Comparison of ENCODE assay signal across 8 mouse cellular contexts in the genomic region with DNA sequence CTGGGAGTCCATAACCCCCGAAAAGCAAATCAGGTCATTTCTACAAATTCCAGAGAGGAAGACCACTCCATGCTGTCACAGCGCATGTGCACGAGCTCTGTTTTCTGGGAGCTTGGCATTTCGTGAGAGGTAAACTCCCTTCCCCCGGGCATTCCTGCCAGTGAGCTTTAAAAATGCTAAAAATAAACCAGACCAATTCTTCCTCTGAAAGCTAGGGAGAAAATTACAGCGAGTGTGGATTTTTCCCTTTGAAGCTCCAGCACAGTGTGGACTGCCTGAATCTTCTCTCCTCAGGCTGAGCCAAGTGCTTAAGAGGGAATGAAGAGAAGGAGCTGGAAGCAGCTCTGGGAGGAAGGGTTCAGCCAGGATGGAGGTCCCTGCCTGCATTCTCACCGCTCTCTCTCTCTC.
DNase-seq lines count a peak whose midpoint lies in the region; ATAC-seq and TF ChIP-seq lines count a peak whose summit lies in the region.

No protein-coding gene starts in this region.

- no peaks in the 10 kb centered on the region for H3K27me3 ChIP-seq in intestine, postnatal 0 days (replicated peaks; ENCODE audit: control insufficient read depth, insufficient read depth, low read length)
- no peaks in the 10 kb centered on the region for H3K27me3 ChIP-seq in intestine, embryonic 16.5 days (replicated peaks; ENCODE audit: control insufficient read depth, insufficient read depth, low read length)

- no peak for ATAC-seq in intestine, postnatal 0 days
- ATAC-seq in intestine, embryonic 16.5 days, result no peak

- TF ChIP-seq CTCF in intestine, postnatal 0 days (IDR thresholded peaks at IDR 0.05; ENCODE audit: low read depth), result 0 out of 2 replicates have a peak, but pooled peaks have one; percentile 3

- WGBS in intestine, postnatal 0 days, result 70% methylated on average over 7 of the region's 7 CpGs
- WGBS in intestine, embryonic 16.5 days, result 56% methylated on average over 7 of the region's 7 CpGs

- H3K27ac ChIP-seq in intestine, postnatal 0 days (ENCODE audit: low read depth, low read length), result no peak overlapping the region
- no peak overlapping the region for H3K27ac ChIP-seq in intestine, embryonic 16.5 days (ENCODE audit: low read length)

- peaks cover 10% of the 10 kb centered on the region for H3K36me3 ChIP-seq in intestine, postnatal 0 days (ENCODE audit: control insufficient read depth, insufficient read depth)
- H3K36me3 ChIP-seq in intestine, embryonic 16.5 days (ENCODE audit: control insufficient read depth, insufficient read depth, low read length), result no peaks in the 10 kb centered on the region

- H3K4me2 ChIP-seq in intestine, postnatal 0 days (replicated peaks; ENCODE audit: low read depth), result no peak overlapping the region
- H3K4me2 ChIP-seq in intestine, embryonic 16.5 days (ENCODE audit: low read depth, low read length), result no peak overlapping the region

- no peaks in the 10 kb centered on the region for H3K4me1 ChIP-seq in intestine, postnatal 0 days (replicated peaks; ENCODE audit: control insufficient read depth, insufficient read depth, low read length)
- H3K4me1 ChIP-seq in intestine, embryonic 16.5 days (ENCODE audit: control insufficient read depth, insufficient read depth, low read length), result 0 out of 2 replicates have a peak, but pooled peaks cover 5% of the 10 kb centered on the region

- no peak overlapping the region for H3K9ac ChIP-seq in intestine, postnatal 0 days (ENCODE audit: low read depth, low read length)
- H3K9ac ChIP-seq in intestine, embryonic 16.5 days (ENCODE audit: low read depth, low read length), result no peak overlapping the region

- H3K4me3 ChIP-seq in intestine, postnatal 0 days (ENCODE audit: low read depth, low read length), result no peak overlapping the region
- no peak overlapping the region for H3K4me3 ChIP-seq in intestine, embryonic 16.5 days (ENCODE audit: low read length)

- peak; percentile 59 to 62 for DNase-seq in cerebellum, postnatal 14 days
- DNase-seq in kidney, postnatal 25 days, result peak; percentile 21 to 48
- peak; percentile 65 to 66 for DNase-seq in right cerebral cortex, adult 2 months (ENCODE audit: low spot score in 2 of 2)
- no peak for DNase-seq in lung, postnatal 14 days
- no peak for DNase-seq in urinary bladder, postnatal 10 days (ENCODE audit: low spot score)
- DNase-seq in thymus, postnatal 36 days, result no peak

- no peaks in the 10 kb centered on the region for H3K9me3 ChIP-seq in intestine, postnatal 0 days (ENCODE audit: control insufficient read depth)
- no peaks in the 10 kb centered on the region for H3K9me3 ChIP-seq in intestine, embryonic 16.5 days (ENCODE audit: control insufficient read depth, low read length)

Comparison
In these comparisons a context has a peak if more than half of its experiments do, and no peak if none do; other contexts are left out.
1. DNase-seq: peak in cerebellum, postnatal 14 days (2 of 2), kidney, postnatal 25 days (2 of 2) and right cerebral cortex, adult 2 months (2 of 2); none in lung, postnatal 14 days (single experiment), urinary bladder, postnatal 10 days (single experiment) and thymus, postnatal 36 days (0 of 2).